Mouse (Mus musculus) telencephalon, adult 2 months (tissue): ENCODE measurements around the gene Agtr1a.

Experiments
- DNase-seq: peaks from one replicate; pipeline ENCODE4 v3.0.0-alpha.2; 2011; ENCODE audit warnings: low read depth, low spot score

The Agtr1a gene

GRCm38 (mm10) chr13:30336148-30336801 is at the start of gene Agtr1a:
Gene Agtr1a, plus strand, starts transcription at chr13:30336441.
- no peak for DNase-seq

- DNase-seq = no peak
Measured at GRCm38 (mm10) chr13:30310221-30310620, 26.0 kb upstream of the Agtr1a start.

GRCm38 (mm10) chr13:30324669-30325346 is 11.4 kb upstream of the Agtr1a start:
- no peak for DNase-seq

- DNase-seq = no peak
Measured at GRCm38 (mm10) chr13:30331061-30331460, 5.2 kb upstream of the Agtr1a start.

- peak; percentile 26 for DNase-seq
Measured at GRCm38 (mm10) chr13:30331851-30332250, 4.4 kb upstream of the Agtr1a start.

GRCm38 (mm10) chr13:30332581-30332980 is 3.7 kb upstream of the Agtr1a start:
- DNase-seq = no peak

- no peak for DNase-seq
Measured at GRCm38 (mm10) chr13:30334667-30335066, 1.6 kb upstream of the Agtr1a start.

GRCm38 (mm10) chr13:30336913-30337312 is 672 bp downstream of the Agtr1a start:
- DNase-seq = no peak

GRCm38 (mm10) chr13:30337646-30338045 is 1.4 kb downstream of the Agtr1a start:
- no peak for DNase-seq

GRCm38 (mm10) chr13:30338576-30338975 is 2.3 kb downstream of the Agtr1a start:
- no peak for DNase-seq

- no peak for DNase-seq
Measured at GRCm38 (mm10) chr13:30339927-30340326, 3.7 kb downstream of the Agtr1a start.

GRCm38 (mm10) chr13:30341987-30342898 is 6.0 kb downstream of the Agtr1a start:
- no peak for DNase-seq

GRCm38 (mm10) chr13:30345427-30345913 is 9.2 kb downstream of the Agtr1a start:
- no peak for DNase-seq

GRCm38 (mm10) chr13:30346881-30347280 is 10.6 kb downstream of the Agtr1a start:
- DNase-seq = no peak

- DNase-seq = no peak
Measured at GRCm38 (mm10) chr13:30348306-30348705, 12.1 kb downstream of the Agtr1a start.

GRCm38 (mm10) chr13:30351966-30352365 is 15.7 kb downstream of the Agtr1a start:
- DNase-seq = no peak

- DNase-seq = no peak
Measured at GRCm38 (mm10) chr13:30354991-30355580, 18.8 kb downstream of the Agtr1a start.

GRCm38 (mm10) chr13:30355979-30356378 is 19.7 kb downstream of the Agtr1a start:
- no peak for DNase-seq

- DNase-seq = no peak
Measured at GRCm38 (mm10) chr13:30358456-30359168, 22.4 kb downstream of the Agtr1a start.

- DNase-seq = no peak
Measured at GRCm38 (mm10) chr13:30359886-30360285, 23.6 kb downstream of the Agtr1a start.

GRCm38 (mm10) chr13:30361002-30361401 is 24.8 kb downstream of the Agtr1a start:
- no peak for DNase-seq
